Mouse (Mus musculus): ENCODE results near the gene Pfdn2. TPM values are rescaled to one million over a fixed set of nuclear protein-coding genes. Genes with fewer than 3 reads are reported as not detected.
A peak's percentile ranks its signal among the peaks of the same experiment; 100 is the strongest.

The Pfdn2 gene
- total and polyA plus RNA-seq, 3 experiments, result 36.2 to 329 TPM; not detected in 1

DNA sequence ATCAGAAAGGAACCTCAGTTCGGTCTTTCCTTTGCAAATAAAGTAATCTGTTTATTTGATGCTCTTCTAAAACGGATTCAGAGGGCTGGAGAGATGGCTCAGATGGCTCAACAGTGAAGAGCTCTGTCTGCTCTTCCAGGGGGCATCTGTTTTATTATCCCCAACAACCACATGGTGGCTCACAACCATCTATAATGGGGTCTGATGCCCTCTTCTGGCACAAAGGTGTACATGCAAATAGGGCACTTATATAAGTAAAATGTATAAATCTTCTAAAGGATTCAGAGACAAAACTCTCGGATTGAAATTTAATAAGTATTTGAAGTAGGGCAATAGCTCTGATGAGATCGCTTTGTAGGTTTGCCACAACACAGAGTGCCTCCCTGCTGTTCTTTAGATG lies 13.0 kb downstream of the Pfdn2 start:
- no peaks in the 10 kb centered on the region for H3K9me3 ChIP-seq (replicated peaks; ENCODE audit: insufficient read depth, low read length)
- no peak overlapping the region for H3K9ac ChIP-seq (ENCODE audit: control insufficient read depth, low read depth, low read length, poor library complexity, severe bottlenecking)
- H3K79me2 ChIP-seq (ENCODE audit: control insufficient read depth, insufficient read depth, low read length, poor library complexity), result peaks cover 5% of the 10 kb centered on the region
- H3K36me3 ChIP-seq (ENCODE audit: control insufficient read depth in 1 of 2, insufficient read depth in 2 of 2, low read length in 2 of 2), result peaks cover 2 to 10% of the 10 kb centered on the region in 2 experiments; a peak in 2 of 4 replicates
- H3K27me3 ChIP-seq (ENCODE audit: control insufficient read depth in 1 of 2, insufficient read depth in 2 of 2, low read length in 2 of 2), result no peaks in the 10 kb centered on the region
- TF ChIP-seq POLR2A (IDR thresholded peaks at IDR 0.05; ENCODE audit: control insufficient read depth in 1 of 2, insufficient read depth in 1 of 2, low read depth in 1 of 2, low read length in 2 of 2, poor library complexity in 1 of 2), result no peak
- TF ChIP-seq UBTF (IDR thresholded peaks at IDR 0.05; ENCODE audit: borderline replicate concordance, insufficient read depth, low read depth, low read length), result no peak
- 0 out of 2 replicates have a peak, but pooled peaks have one; percentile 17 for TF ChIP-seq USF1 (IDR thresholded peaks at IDR 0.05; ENCODE audit: low read depth, low read length)
- peak; percentile 79 for TF ChIP-seq MYC (IDR thresholded peaks at IDR 0.05; ENCODE audit: low read depth, low read length)
- TF ChIP-seq ZC3H11A (IDR thresholded peaks at IDR 0.05; ENCODE audit: low read depth, low read length), result peak; percentile 49
- TF ChIP-seq CHD1 (IDR thresholded peaks at IDR 0.05; ENCODE audit: low read depth, low read length), result no peak
- TF ChIP-seq ELF1 (IDR thresholded peaks at IDR 0.05; ENCODE audit: low read depth, low read length), result 0 out of 2 replicates have a peak, but pooled peaks have one; percentile 19
- TF ChIP-seq JUND (IDR thresholded peaks at IDR 0.05; ENCODE audit: low read depth, low read length), result no peak
- no peak for TF ChIP-seq SIN3A (IDR thresholded peaks at IDR 0.05; ENCODE audit: low read length)
- no peak for TF ChIP-seq MAX (IDR thresholded peaks at IDR 0.05; ENCODE audit: low read length)
- TF ChIP-seq RAD21 (IDR thresholded peaks at IDR 0.05; ENCODE audit: low read depth, low read length), result peak; percentile 33
- peak; percentile 36; the same call in 1 of the 2 replicates for TF ChIP-seq HCFC1 (IDR thresholded peaks at IDR 0.05; ENCODE audit: low read depth, low read length)
- no peak for TF ChIP-seq EP300 (IDR thresholded peaks at IDR 0.05; ENCODE audit: low read depth in 1 of 2, low read length in 2 of 2)
- peak; percentile 41 to 89 (median 47) for TF ChIP-seq CTCF (IDR thresholded peaks at IDR 0.05 in 2 of 3, conservative IDR thresholded peaks at IDR 0.05 in 1 of 3; ENCODE audit: control insufficient read depth in 1 of 3, insufficient read depth in 1 of 3, low read depth in 2 of 3, low read length in 3 of 3, poor library complexity in 1 of 3, severe bottlenecking in 1 of 3)
- TF ChIP-seq ZNF384 (IDR thresholded peaks at IDR 0.05; ENCODE audit: low read depth, low read length), result peak; percentile 50; the same call in 1 of the 2 replicates
- peak; percentile 76 for TF ChIP-seq SMC3 (IDR thresholded peaks at IDR 0.05; ENCODE audit: low read depth, low read length)
- peak; percentile 63 for DNase-seq (ENCODE audit: low read depth, low spot score)
- H3K4me1 ChIP-seq (ENCODE audit: control insufficient read depth in 1 of 2, insufficient read depth in 2 of 2, low read length in 2 of 2), result 0 out of 4 replicates have a peak, but pooled peaks cover 0 to 2% of the 10 kb centered on the region in 2 experiments
- no peak overlapping the region for H3K4me3 ChIP-seq (ENCODE audit: control insufficient read depth in 1 of 2, insufficient read depth in 1 of 2, low read depth in 2 of 2, low read length in 2 of 2)
- no peak overlapping the region for H3K27ac ChIP-seq (ENCODE audit: control insufficient read depth, low read depth, low read length)

GRCm38 (mm10) chr1:171360253-171360652 lies 14.8 kb downstream of the Pfdn2 start:
- Histone ChIP-seq H3K79me2 (ENCODE audit: control insufficient read depth, insufficient read depth, low read length, poor library complexity) (no peaks in the 10 kb centered on the region), H3K9ac (ENCODE audit: control insufficient read depth, low read depth, low read length, poor library complexity, severe bottlenecking) (no peak overlapping the region), H3K36me3 (ENCODE audit: control insufficient read depth in 1 of 2, insufficient read depth in 2 of 2, low read length in 2 of 2) (peaks cover 2 to 10% of the 10 kb centered on the region in 2 experiments; a peak in 2 of 4 replicates), H3K27ac (ENCODE audit: control insufficient read depth, low read depth, low read length) (no peak overlapping the region), H3K9me3 (replicated peaks; ENCODE audit: insufficient read depth, low read length) (no peaks in the 10 kb centered on the region), H3K4me1 (ENCODE audit: control insufficient read depth in 1 of 2, insufficient read depth in 2 of 2, low read length in 2 of 2) (0 out of 4 replicates have a peak, but pooled peaks cover 0 to 2% of the 10 kb centered on the region in 2 experiments), H3K4me3 (ENCODE audit: control insufficient read depth in 1 of 2, insufficient read depth in 1 of 2, low read depth in 2 of 2, low read length in 2 of 2) (no peak overlapping the region), H3K27me3 (ENCODE audit: control insufficient read depth in 1 of 2, insufficient read depth in 2 of 2, low read length in 2 of 2) (no peaks in the 10 kb centered on the region)
- TF ChIP-seq POLR2AphosphoS2 (IDR thresholded peaks at IDR 0.05; ENCODE audit: low read length), result no peak
- no peak for TF ChIP-seq ZKSCAN1 (IDR thresholded peaks at IDR 0.05; ENCODE audit: low read depth, low read length)
- TF ChIP-seq TAL1 (IDR thresholded peaks at IDR 0.05; ENCODE audit: low read length), result no peak
- TF ChIP-seq MYB (IDR thresholded peaks at IDR 0.05; ENCODE audit: low read depth, low read length), result no peak
- no peak for TF ChIP-seq ZMIZ1 (IDR thresholded peaks at IDR 0.05; ENCODE audit: low read depth, low read length)
- no peak for TF ChIP-seq RAD21 (IDR thresholded peaks at IDR 0.05; ENCODE audit: low read depth, low read length)
- TF ChIP-seq UBTF (IDR thresholded peaks at IDR 0.05; ENCODE audit: borderline replicate concordance, insufficient read depth, low read depth, low read length), result no peak
- TF ChIP-seq MEF2A (IDR thresholded peaks at IDR 0.05; ENCODE audit: extremely low read depth, insufficient replicate concordance, low read depth, low read length, poor library complexity, severe bottlenecking), result no peak
- no peak for TF ChIP-seq TBP (IDR thresholded peaks at IDR 0.05; ENCODE audit: low read depth, low read length)
- TF ChIP-seq MAX (IDR thresholded peaks at IDR 0.05; ENCODE audit: low read length), result no peak
- TF ChIP-seq RCOR1 (IDR thresholded peaks at IDR 0.05; ENCODE audit: low read depth, low read length), result no peak
- TF ChIP-seq SIN3A (IDR thresholded peaks at IDR 0.05; ENCODE audit: low read length), result no peak
- no peak for TF ChIP-seq TCF12 (IDR thresholded peaks at IDR 0.05; ENCODE audit: low read depth, low read length)
- no peak for TF ChIP-seq KAT2A (conservative IDR thresholded peaks at IDR 0.05; ENCODE audit: low read depth, low read length)
- TF ChIP-seq CHD1 (IDR thresholded peaks at IDR 0.05; ENCODE audit: low read depth, low read length), result no peak
- no peak for DNase-seq (ENCODE audit: low read depth, low spot score)
